Mouse (Mus musculus) gastrocnemius, adult 18-20 months (tissue): ENCODE measurements at regions not wholly inside any gene's neighbourhood (a gene's known extent, or its start where the extent isn't known, plus 50 kb on each side); places are given as distances from the start of the nearest gene placed in this dataset.
A peak's percentile ranks its signal among the peaks of the same experiment; 100 is the strongest.

ENCODE experiments used
- DNase-seq: peaks from one replicate; pipeline ENCODE4 v3.0.0; 2021; ENCODE audit warnings: low spot score

GRCm38 (mm10) chr12:39073289-39074022 lies 294.3 kb downstream of the Etv1 start:
- no peak for DNase-seq

GRCm38 (mm10) chr12:39086285-39086684 lies 307.1 kb downstream of the Etv1 start:
- no peak for DNase-seq

GRCm38 (mm10) chr12:39094638-39095230 lies 315.6 kb downstream of the Etv1 start:
- no peak for DNase-seq

DNA sequence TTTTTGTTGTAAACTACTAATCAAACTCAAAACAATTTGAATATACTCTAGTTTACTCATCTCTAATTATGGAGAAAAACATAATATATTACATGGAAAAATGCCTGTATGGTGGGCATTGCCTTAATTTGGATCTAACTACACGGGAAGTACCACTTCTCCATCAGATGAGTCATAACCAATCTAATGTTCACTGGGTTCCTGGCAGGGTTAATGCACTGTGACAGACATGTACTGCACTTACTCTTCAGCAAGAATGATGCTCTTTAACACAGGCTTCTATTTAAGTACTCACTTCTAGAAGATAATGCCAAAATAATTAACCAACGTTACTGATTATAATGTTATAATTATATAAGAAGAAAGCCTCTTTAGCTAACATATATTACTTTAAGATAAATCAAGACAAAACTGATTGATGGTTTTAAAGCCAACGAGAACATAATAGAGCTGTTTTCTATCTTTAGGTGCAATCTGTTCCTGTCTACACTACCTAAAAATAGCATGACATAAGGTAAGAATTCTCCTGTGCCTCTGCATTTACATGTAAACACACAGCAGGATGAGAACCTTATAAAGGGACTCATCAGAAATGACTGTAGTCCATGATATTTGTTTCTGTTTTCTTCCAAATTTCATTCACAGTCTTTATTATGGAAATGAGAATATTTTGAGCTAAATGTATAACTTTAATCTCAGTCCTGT lies 344.4 kb downstream of the Etv1 start:
- no peak for DNase-seq

- DNase-seq = no peak
Measured at GRCm38 (mm10) chr12:39154689-39155088, 375.5 kb downstream of the Etv1 start.

- no peak for DNase-seq
Measured at GRCm38 (mm10) chr12:39176958-39177357, 397.8 kb downstream of the Etv1 start.

GRCm38 (mm10) chr12:39224073-39224472 lies 444.9 kb downstream of the Etv1 start:
- no peak for DNase-seq

GRCm38 (mm10) chr12:39256605-39257004 lies 477.4 kb downstream of the Etv1 start:
- no peak for DNase-seq

GRCm38 (mm10) chr12:39257571-39257970 lies 478.4 kb downstream of the Etv1 start:
- DNase-seq = no peak

- DNase-seq = no peak
Measured at GRCm38 (mm10) chr12:39289676-39290075, 510.5 kb downstream of the Etv1 start.

GRCm38 (mm10) chr12:39301351-39302212 lies 522.4 kb downstream of the Etv1 start:
- no peak for DNase-seq

DNA sequence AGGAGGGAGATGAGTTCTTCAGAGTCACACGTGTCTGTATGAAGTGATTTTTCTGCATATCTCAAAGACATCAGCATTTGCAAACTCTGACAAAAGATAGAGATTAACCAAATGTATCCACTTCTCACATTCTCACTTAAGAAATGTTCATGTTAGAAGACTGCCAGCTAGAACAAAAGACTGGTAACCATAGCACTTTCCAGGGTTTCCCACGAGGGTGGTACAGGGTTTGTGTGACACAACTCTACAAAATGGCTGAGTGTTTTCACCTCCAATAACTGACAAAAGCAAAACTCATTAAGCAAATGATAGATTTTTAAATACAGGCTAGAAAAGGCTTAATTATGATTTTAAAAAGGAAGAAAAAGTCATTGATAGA lies 523.0 kb downstream of the Etv1 start:
- DNase-seq = no peak

DNA sequence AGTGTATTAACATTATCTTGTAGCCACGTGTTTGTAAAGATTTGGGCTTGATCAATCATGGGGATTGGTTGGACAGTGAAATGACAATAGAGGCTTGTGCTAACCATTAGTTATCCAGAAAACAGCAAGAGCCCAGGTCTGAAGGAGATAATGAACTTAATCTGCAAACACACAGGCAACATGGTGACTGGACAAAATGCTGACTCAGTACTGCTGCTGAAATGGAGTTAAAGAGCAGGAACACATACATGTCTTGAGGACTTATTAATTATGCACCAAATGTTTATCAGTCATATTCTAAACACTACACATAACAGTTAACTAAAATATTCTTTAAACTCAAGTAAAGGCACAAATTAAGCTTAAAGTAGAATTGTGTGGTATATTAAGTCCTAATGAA lies 528.6 kb downstream of the Etv1 start:
- DNase-seq = no peak

DNA sequence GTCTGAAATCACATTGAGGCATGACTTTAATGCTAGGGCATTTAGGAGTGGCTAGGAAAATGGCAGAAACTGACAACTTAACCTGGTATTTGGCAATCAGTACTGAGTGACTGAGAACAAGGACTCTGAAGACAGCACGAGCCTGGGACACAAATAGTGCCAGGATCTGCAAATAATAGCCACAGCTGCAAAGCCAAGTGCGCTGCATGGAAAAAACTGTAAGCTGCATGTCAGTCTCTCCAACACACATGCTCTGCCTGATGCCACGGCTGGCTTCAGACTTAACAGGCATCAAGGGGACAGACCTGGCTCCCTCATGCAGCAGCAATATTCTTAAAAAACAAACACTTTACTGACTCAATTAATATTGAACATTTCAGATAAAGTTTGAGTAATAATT lies 530.7 kb downstream of the Etv1 start:
- DNase-seq = no peak

GRCm38 (mm10) chr12:39317229-39317628 lies 538.0 kb downstream of the Etv1 start:
- DNase-seq = peak; percentile 31

- DNase-seq = no peak
Measured at GRCm38 (mm10) chr12:39321453-39321852, 542.3 kb downstream of the Etv1 start.

- no peak for DNase-seq
Measured at GRCm38 (mm10) chr12:39326157-39326556, 547.0 kb downstream of the Etv1 start.

- no peak for DNase-seq
Measured at GRCm38 (mm10) chr12:39326668-39327299, 547.6 kb downstream of the Etv1 start.

DNA sequence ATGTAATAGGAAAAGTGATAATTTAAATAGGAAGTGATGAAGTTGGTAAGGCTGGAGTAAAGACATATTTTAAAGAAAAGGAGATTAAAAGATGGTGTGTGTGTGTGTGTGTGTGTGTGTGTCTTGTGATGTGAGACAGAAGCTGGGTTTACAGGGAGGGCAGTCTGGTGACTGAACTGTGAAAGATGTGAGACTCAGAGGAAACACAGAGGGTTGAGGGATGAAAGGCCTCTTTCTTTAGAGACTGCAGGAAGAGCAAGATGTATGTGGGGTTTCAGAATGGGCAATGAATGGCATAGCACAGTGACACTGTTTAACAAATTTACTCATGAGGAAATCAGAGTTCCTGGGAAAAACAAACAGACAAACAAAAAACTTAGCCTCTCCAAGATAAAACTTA lies 549.2 kb downstream of the Etv1 start:
- DNase-seq = no peak

GRCm38 (mm10) chr12:39339101-39339538 lies 559.9 kb downstream of the Etv1 start:
- no peak for DNase-seq

DNA sequence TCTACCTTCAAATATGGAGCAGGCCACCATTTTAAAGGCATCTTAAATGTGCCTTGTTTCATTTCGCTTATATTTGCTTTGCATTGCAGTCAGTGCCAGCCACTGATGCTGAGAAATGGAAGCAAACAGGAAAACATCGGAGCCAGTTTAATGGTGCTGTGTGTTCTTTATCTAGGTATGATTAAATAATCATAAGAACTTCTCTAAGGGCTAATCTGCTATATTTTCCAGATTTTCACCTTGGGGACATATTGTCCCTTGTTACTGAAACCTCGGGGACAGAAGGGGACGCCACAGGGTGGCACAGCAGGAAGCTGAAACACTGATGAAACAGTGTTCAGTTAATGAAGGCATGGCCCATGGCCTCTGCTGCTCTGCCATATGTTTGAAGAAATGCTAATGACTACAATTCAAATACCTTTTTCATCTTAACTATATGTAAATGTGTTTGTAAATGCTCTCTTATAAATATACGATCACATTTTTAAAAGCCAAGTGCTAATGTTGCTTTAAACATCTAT lies 562.6 kb downstream of the Etv1 start:
- DNase-seq = no peak
